Mouse (Mus musculus): Measurements from ENCODE around the gene Cd300a. TPM values are rescaled to one million over a fixed set of nuclear protein-coding genes. Genes with fewer than 3 reads are reported as not detected.
"Not testable (repeated sequence)": the region's sequence is repeated elsewhere in the genome, so short reads cannot be mapped to it uniquely, and the experiment has no call there.

Gene Cd300a
- polyA plus RNA-seq, 1 experiment from 2014 or later, result 2.5 TPM

GRCm38 (mm10) chr11:114883251-114883789 is 6.5 kb upstream of the Cd300a start:
- no peak overlapping the region for H3K4me3 ChIP-seq (replicated peaks; ENCODE audit: low read length)
- H3K4me2 ChIP-seq (ENCODE audit: low read depth, low read length), result no peak overlapping the region
- no peaks in the 10 kb centered on the region for H3K27me3 ChIP-seq (ENCODE audit: control insufficient read depth, insufficient read depth, low read length)
- H3K27ac ChIP-seq (ENCODE audit: low read length), result no peak overlapping the region
- WGBS, result 91% methylated on average over 4 of the region's 4 CpGs
- ATAC-seq (ENCODE audit: insufficient read depth, low FRiP score), result no peak
- H3K36me3 ChIP-seq (ENCODE audit: control insufficient read depth, insufficient read depth, low read length), result no peaks in the 10 kb centered on the region
- H3K9me3 ChIP-seq (replicated peaks; ENCODE audit: control insufficient read depth, low read length), result no peaks in the 10 kb centered on the region
- peaks cover 3% of the 10 kb centered on the region; the same call in 1 of the 2 replicates for H3K4me1 ChIP-seq (ENCODE audit: control insufficient read depth, insufficient read depth, low read length)
- H3K9ac ChIP-seq (ENCODE audit: low read length), result no peak overlapping the region

DNA sequence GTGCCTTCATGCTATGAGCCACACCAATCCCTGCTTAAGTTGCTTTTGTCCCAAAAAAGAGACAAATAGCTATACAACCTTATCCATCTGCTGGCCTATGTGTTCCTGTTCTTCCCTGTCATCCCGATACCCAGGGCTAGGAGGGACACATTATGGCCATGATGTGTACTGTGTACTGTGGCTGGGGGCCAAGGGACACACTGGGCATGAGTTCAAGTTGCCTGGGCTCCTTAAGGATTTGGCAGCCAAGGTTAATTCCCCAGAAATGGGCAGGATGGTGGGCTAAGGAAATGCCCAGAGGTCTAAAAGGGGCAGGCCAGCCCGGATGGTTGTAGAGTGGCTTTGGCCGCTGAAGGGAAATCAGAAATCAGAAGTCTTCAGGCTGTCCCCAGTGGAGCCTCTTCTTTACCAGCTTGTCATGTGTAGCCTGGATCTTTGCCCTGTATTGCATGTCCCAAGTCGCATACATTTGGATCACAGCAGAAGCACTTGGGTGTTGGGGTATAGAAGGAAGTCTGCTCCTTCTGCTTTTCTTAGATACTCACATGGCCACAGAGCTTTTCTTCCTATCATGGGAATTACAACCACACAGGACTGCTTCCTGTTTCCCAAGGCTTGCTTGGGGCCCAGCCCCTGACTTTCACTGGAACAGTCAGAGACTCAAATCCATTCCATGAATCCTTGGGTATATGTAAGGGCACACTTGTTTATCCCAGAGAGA is 5.3 kb upstream of the Cd300a start:
- Histone ChIP-seq H3K27ac (ENCODE audit: low read length) (no peak overlapping the region), H3K9me3 (replicated peaks; ENCODE audit: control insufficient read depth, low read length) (no peaks in the 10 kb centered on the region), H3K36me3 (ENCODE audit: control insufficient read depth, insufficient read depth, low read length) (no peaks in the 10 kb centered on the region), H3K4me3 (replicated peaks; ENCODE audit: low read length) (no peak overlapping the region), H3K9ac (ENCODE audit: low read length) (no peak overlapping the region), H3K4me1 (ENCODE audit: control insufficient read depth, insufficient read depth, low read length) (peaks cover 3% of the 10 kb centered on the region; the same call in 1 of the 2 replicates), H3K4me2 (ENCODE audit: low read depth, low read length) (no peak overlapping the region), H3K27me3 (ENCODE audit: control insufficient read depth, insufficient read depth, low read length) (no peaks in the 10 kb centered on the region)
- ATAC-seq (ENCODE audit: insufficient read depth, low FRiP score), result no peak
- WGBS, result 84% methylated on average over 4 of the region's 4 CpGs

- H3K9ac ChIP-seq (ENCODE audit: low read length), result no peak overlapping the region
- no peak overlapping the region for H3K27ac ChIP-seq (ENCODE audit: low read length)
- ATAC-seq (ENCODE audit: insufficient read depth, low FRiP score), result no peak
- no peaks in the 10 kb centered on the region for H3K9me3 ChIP-seq (replicated peaks; ENCODE audit: control insufficient read depth, low read length)
- WGBS, result 50% methylated on average over 5 of the region's 5 CpGs
- no peaks in the 10 kb centered on the region for H3K27me3 ChIP-seq (ENCODE audit: control insufficient read depth, insufficient read depth, low read length)
- H3K4me1 ChIP-seq (ENCODE audit: control insufficient read depth, insufficient read depth, low read length), result no peaks in the 10 kb centered on the region
- H3K4me2 ChIP-seq (ENCODE audit: low read depth, low read length), result no peak overlapping the region
- no peaks in the 10 kb centered on the region for H3K36me3 ChIP-seq (ENCODE audit: control insufficient read depth, insufficient read depth, low read length)
- H3K4me3 ChIP-seq (replicated peaks; ENCODE audit: low read length), result no peak overlapping the region
Measured at GRCm38 (mm10) chr11:114890542-114890941, 701 bp downstream of the Cd300a start.

DNA sequence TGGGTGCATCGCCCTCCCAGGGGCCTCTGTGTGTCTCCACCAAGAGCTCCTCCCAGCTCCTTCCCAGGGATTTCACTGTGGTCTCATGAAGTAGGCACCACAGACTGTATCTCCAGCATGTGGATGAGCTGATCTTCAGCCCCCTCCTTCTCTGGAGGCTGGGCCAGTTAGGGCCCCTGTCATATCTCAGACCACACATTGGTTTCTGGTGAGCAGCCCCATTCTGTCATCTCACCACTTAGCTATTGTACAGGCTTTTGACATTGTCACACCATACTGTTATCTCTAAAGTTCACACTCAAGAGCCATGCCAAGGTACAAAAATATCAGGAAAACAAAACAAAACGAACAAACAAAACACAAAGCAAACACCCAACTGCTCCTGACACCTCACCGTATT is 6.2 kb downstream of the Cd300a start:
- Histone ChIP-seq H3K4me2 (ENCODE audit: low read depth, low read length) (no peak overlapping the region), H3K36me3 (ENCODE audit: control insufficient read depth, insufficient read depth, low read length) (no peaks in the 10 kb centered on the region), H3K9ac (ENCODE audit: low read length) (no peak overlapping the region), H3K9me3 (replicated peaks; ENCODE audit: control insufficient read depth, low read length) (no peaks in the 10 kb centered on the region), H3K4me3 (replicated peaks; ENCODE audit: low read length) (no peak overlapping the region), H3K27me3 (ENCODE audit: control insufficient read depth, insufficient read depth, low read length) (no peaks in the 10 kb centered on the region), H3K4me1 (ENCODE audit: control insufficient read depth, insufficient read depth, low read length) (no peaks in the 10 kb centered on the region), H3K27ac (ENCODE audit: low read length) (no peak overlapping the region)
- 78% methylated on average over 3 of the region's 3 CpGs for WGBS
- ATAC-seq (ENCODE audit: insufficient read depth, low FRiP score), result no peak

GRCm38 (mm10) chr11:114898026-114898425 is 8.2 kb downstream of the Cd300a start:
- H3K9me3 ChIP-seq (replicated peaks; ENCODE audit: control insufficient read depth, low read length), result no peaks in the 10 kb centered on the region
- H3K9ac ChIP-seq (ENCODE audit: low read length), result no peak overlapping the region
- no peak for ATAC-seq (ENCODE audit: insufficient read depth, low FRiP score)
- H3K4me2 ChIP-seq (ENCODE audit: low read depth, low read length), result no peak overlapping the region
- H3K36me3 ChIP-seq (ENCODE audit: control insufficient read depth, insufficient read depth, low read length), result no peaks in the 10 kb centered on the region
- no peak overlapping the region for H3K27ac ChIP-seq (ENCODE audit: low read length)
- no peaks in the 10 kb centered on the region for H3K4me1 ChIP-seq (ENCODE audit: control insufficient read depth, insufficient read depth, low read length)
- no peak overlapping the region for H3K4me3 ChIP-seq (replicated peaks; ENCODE audit: low read length)
- H3K27me3 ChIP-seq (ENCODE audit: control insufficient read depth, insufficient read depth, low read length), result no peaks in the 10 kb centered on the region
- 56% methylated on average over 1 of the region's 1 CpGs for WGBS

DNA sequence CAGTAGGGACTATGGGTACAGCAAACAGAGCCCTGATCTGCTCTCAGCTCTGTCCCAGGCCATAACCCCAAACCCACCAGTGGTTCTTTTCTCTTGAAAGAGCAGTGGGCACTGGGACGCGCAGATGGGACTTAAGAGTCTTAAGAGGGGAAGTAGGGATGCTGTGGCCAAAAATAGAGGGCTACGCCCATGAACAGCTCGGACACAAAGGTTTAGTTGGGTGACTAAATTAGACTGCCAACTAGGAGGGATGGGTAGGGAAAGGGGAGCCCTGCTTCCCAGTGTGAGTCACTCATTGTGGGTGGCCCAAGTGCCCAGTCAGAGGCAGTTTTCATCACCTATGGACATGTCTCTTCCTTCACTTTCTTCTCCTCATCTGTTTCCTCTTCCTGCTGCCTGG is 13.4 kb downstream of the Cd300a start:
- H3K27ac ChIP-seq (ENCODE audit: low read length), result no peak overlapping the region
- whole genome bisulfite sequencing, result 95% methylated on average over 4 of the region's 4 CpGs

GRCm38 (mm10) chr11:114907567-114907966 is 17.7 kb downstream of the Cd300a start:
- H3K4me2 ChIP-seq (ENCODE audit: low read depth, low read length), result no peak overlapping the region
- H3K27ac ChIP-seq (ENCODE audit: low read length), result no peak overlapping the region
- H3K27me3 ChIP-seq (ENCODE audit: control insufficient read depth, insufficient read depth, low read length), result no peaks in the 10 kb centered on the region
- H3K36me3 ChIP-seq (ENCODE audit: control insufficient read depth, insufficient read depth, low read length), result no peaks in the 10 kb centered on the region
- no peak overlapping the region for H3K9ac ChIP-seq (ENCODE audit: low read length)
- no peaks in the 10 kb centered on the region for H3K9me3 ChIP-seq (replicated peaks; ENCODE audit: control insufficient read depth, low read length)
- WGBS, result 59% methylated on average over 4 of the region's 4 CpGs
- no peak for ATAC-seq (ENCODE audit: insufficient read depth, low FRiP score)
- H3K4me1 ChIP-seq (ENCODE audit: control insufficient read depth, insufficient read depth, low read length), result no peaks in the 10 kb centered on the region
- H3K4me3 ChIP-seq (replicated peaks; ENCODE audit: low read length), result no peak overlapping the region

More for the DNA sequence above, 13.4 kb downstream of the Cd300a start:
- H3K4me3 ChIP-seq (replicated peaks; ENCODE audit: low read length), result no peak overlapping the region
- no peaks in the 10 kb centered on the region for H3K27me3 ChIP-seq (ENCODE audit: control insufficient read depth, insufficient read depth, low read length)
- H3K9me3 ChIP-seq (replicated peaks; ENCODE audit: control insufficient read depth, low read length), result no peaks in the 10 kb centered on the region
- H3K4me2 ChIP-seq (ENCODE audit: low read depth, low read length), result no peak overlapping the region
- H3K36me3 ChIP-seq (ENCODE audit: control insufficient read depth, insufficient read depth, low read length), result no peaks in the 10 kb centered on the region
- H3K4me1 ChIP-seq (ENCODE audit: control insufficient read depth, insufficient read depth, low read length), result no peaks in the 10 kb centered on the region
- ATAC-seq (ENCODE audit: insufficient read depth, low FRiP score), result no peak
- no peak overlapping the region for H3K9ac ChIP-seq (ENCODE audit: low read length)

DNA sequence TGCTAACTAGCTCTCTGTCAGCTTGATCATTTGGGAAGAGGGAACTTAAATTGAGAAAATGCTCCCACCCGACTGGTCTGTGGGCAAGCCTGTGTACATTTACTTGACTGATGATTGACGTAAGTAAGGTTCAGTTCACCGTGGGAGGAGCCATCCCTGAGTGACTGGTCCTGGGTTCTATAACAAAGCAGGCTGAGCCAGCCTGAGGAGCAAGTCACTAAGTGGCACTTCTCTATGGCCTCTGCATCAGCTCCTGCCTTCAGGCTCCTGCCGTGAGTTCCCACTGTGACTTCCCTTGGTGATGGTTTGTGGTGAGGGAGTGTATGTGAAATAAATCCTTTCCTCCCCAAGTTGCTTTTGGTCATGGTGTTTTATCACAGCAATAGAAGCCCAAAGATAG is 18.2 kb downstream of the Cd300a start:
- H3K27ac ChIP-seq (ENCODE audit: low read length), result no peak overlapping the region
- H3K4me2 ChIP-seq (ENCODE audit: low read depth, low read length), result no peak overlapping the region
- no peak overlapping the region for H3K9ac ChIP-seq (ENCODE audit: low read length)
- ATAC-seq (ENCODE audit: insufficient read depth, low FRiP score), result no peak
- WGBS, result 35% methylated on average over 4 of the region's 4 CpGs
- H3K9me3 ChIP-seq (replicated peaks; ENCODE audit: control insufficient read depth, low read length), result no peaks in the 10 kb centered on the region
- H3K4me1 ChIP-seq (ENCODE audit: control insufficient read depth, insufficient read depth, low read length), result no peaks in the 10 kb centered on the region
- H3K27me3 ChIP-seq (ENCODE audit: control insufficient read depth, insufficient read depth, low read length), result no peaks in the 10 kb centered on the region
- no peak overlapping the region for H3K4me3 ChIP-seq (replicated peaks; ENCODE audit: low read length)
- no peaks in the 10 kb centered on the region for H3K36me3 ChIP-seq (ENCODE audit: control insufficient read depth, insufficient read depth, low read length)

DNA sequence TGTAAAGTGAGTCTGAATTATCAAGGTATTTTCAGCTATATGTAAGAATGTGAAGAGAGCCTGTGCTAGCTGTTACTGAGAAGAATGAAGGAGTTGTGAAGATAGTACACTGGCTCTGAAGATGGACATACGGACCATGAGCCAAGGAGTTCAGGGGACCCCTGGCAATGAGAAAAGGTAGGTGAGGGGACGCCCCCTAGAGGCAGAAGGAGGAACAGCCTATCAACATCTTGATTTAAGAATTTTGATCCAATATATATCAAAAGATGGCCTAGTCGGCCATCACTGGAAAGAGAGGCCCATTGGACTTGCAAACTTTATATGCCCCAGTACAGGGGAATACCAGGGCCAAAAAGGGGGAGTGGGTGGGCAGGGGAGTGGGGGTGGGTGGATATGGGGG is 19.7 kb downstream of the Cd300a start:
- not testable (repeated sequence) for H3K27me3 ChIP-seq (ENCODE audit: control insufficient read depth, insufficient read depth, low read length); ATAC-seq (ENCODE audit: insufficient read depth, low FRiP score)
- WGBS, result 38% methylated on average over 3 of the region's 3 CpGs

More for the DNA sequence above, 19.7 kb downstream of the Cd300a start:
- not testable (repeated sequence) for H3K4me1 ChIP-seq (ENCODE audit: control insufficient read depth, insufficient read depth, low read length); H3K4me2 ChIP-seq (ENCODE audit: low read depth, low read length); H3K9me3 ChIP-seq (replicated peaks; ENCODE audit: control insufficient read depth, low read length); H3K9ac ChIP-seq (ENCODE audit: low read length); H3K4me3 ChIP-seq (replicated peaks; ENCODE audit: low read length); H3K27ac ChIP-seq (ENCODE audit: low read length); H3K36me3 ChIP-seq (ENCODE audit: control insufficient read depth, insufficient read depth, low read length)

Measured in stomach, embryonic 16.5 days (tissue).